Mouse (Mus musculus) C2C12 (cell line): ENCODE data around the gene Gm13119. TPM values are rescaled to one million over a fixed set of nuclear protein-coding genes. Genes with fewer than 3 reads are reported as not detected.
"Not testable (repeated sequence)": the region's sequence is repeated elsewhere in the genome, so short reads cannot be mapped to it uniquely, and the experiment has no call there.

Source experiments
- H3K27me3 ChIP-seq: one replicate; pipeline ENCODE4 v1.6.1; 2011; ENCODE audit not compliant: control insufficient read depth, insufficient read depth, insufficient read length
- H3K36me3 ChIP-seq: one replicate; pipeline ENCODE4 v1.6.1; 2011; ENCODE audit not compliant: control insufficient read depth, insufficient read depth
- H3K4me3 ChIP-seq: one replicate; pipeline ENCODE4 v1.5.1; 2011; ENCODE audit warnings: mild to moderate bottlenecking, control low read depth; ENCODE audit not compliant: poor library complexity, insufficient read depth, severe bottlenecking
- H3K79me2 ChIP-seq: one replicate; pipeline ENCODE4 v1.6.1; 2011; ENCODE audit not compliant: control insufficient read depth, insufficient read depth
- H3K79me3 ChIP-seq: one replicate; pipeline ENCODE4 v1.6.1; 2011; ENCODE audit warnings: low read depth, control low read depth
- H3ac ChIP-seq: one replicate; pipeline ENCODE3; 2011; ENCODE audit warnings: low read depth; ENCODE audit not compliant: control insufficient read depth, insufficient read length
- CEBPB ChIP-seq: IDR thresholded peaks from one replicate; pipeline ENCODE4 v1.6.1; 2011; ENCODE audit warnings: low read depth, mild to moderate bottlenecking, control low read depth, moderate library complexity
- CTCF ChIP-seq: IDR thresholded peaks from one replicate; pipeline ENCODE4 v1.5.1; 2011; ENCODE audit not compliant: control insufficient read depth, insufficient read depth, insufficient read length
- FOSL1 ChIP-seq: IDR thresholded peaks from one replicate; pipeline ENCODE4 v1.8.0; 2011; ENCODE audit warnings: mild to moderate bottlenecking, low read length; ENCODE audit not compliant: poor library complexity, insufficient read depth, severe bottlenecking
- MAX ChIP-seq: IDR thresholded peaks from one replicate; pipeline ENCODE4 v1.6.1; 2011; ENCODE audit warnings: mild to moderate bottlenecking, control low read depth
- MYOD1 ChIP-seq: IDR thresholded peaks from one replicate; pipeline ENCODE4 v1.6.1; 2011; ENCODE audit warnings: low read depth; ENCODE audit not compliant: control insufficient read depth, insufficient read length
- MYOG ChIP-seq: IDR thresholded peaks from one replicate; pipeline ENCODE4 v1.6.1; 2011; ENCODE audit not compliant: control insufficient read depth, insufficient read length; ENCODE audit errors: extremely low read depth
- USF1 ChIP-seq: IDR thresholded peaks from one replicate; pipeline ENCODE4 v1.6.1; 2011; ENCODE audit warnings: low read depth, mild to moderate bottlenecking, control low read depth, moderate library complexity
- long read RNA-seq, 2 experiments: library from polyadenylated mRNA; unstranded; transcript quantifications; one replicate each; pipeline ENCODE4 v2.0.0; 2019 to 2020
- polyA plus RNA-seq: library from polyadenylated mRNA; unstranded; fragments of >200 nt; fragmentation: generic; extraction: Trizol; gene quantifications from one replicate; pipeline ENCODE4 v1.2.1, GENCODE M21; 2012; ENCODE audit warnings: missing spikeins

The Gm13119 gene
- 0.05 TPM for polyA plus RNA-seq
- long read RNA-seq, experiment 1, result 0 reads
- long read RNA-seq, experiment 2, result 0 reads

GRCm38 (mm10) chr4:144357642-144358041, at the start of gene Gm13119:
Gm13119 (plus strand) TSS chr4:144357942.
- not testable (repeated sequence) for H3K4me3 ChIP-seq, H3K79me3 ChIP-seq, H3ac ChIP-seq, H3K36me3 ChIP-seq, H3K27me3 ChIP-seq, H3K79me2 ChIP-seq

GRCm38 (mm10) chr4:144312666-144313460, 44.9 kb upstream of the Gm13119 start:
- not testable (repeated sequence) for H3K27me3 ChIP-seq, H3K36me3 ChIP-seq, H3K79me2 ChIP-seq, H3K79me3 ChIP-seq, H3ac ChIP-seq, H3K4me3 ChIP-seq

GRCm38 (mm10) chr4:144329949-144330348, 27.8 kb upstream of the Gm13119 start, which contains the start of gene Gm13128:
Gm13128 (plus strand) TSS chr4:144330249.
- H3K79me2 ChIP-seq, H3K79me3 ChIP-seq: not testable (repeated sequence)

GRCm38 (mm10) chr4:144335856-144336255, 21.9 kb upstream of the Gm13119 start:
- not testable (repeated sequence) for H3ac ChIP-seq, H3K27me3 ChIP-seq, H3K36me3 ChIP-seq, H3K79me3 ChIP-seq, H3K79me2 ChIP-seq, H3K4me3 ChIP-seq

More at GRCm38 (mm10) chr4:144329949-144330348, 27.8 kb upstream of the Gm13119 start, which contains the start of gene Gm13128:
- not testable (repeated sequence) for H3ac ChIP-seq, H3K36me3 ChIP-seq, H3K4me3 ChIP-seq, H3K27me3 ChIP-seq

GRCm38 (mm10) chr4:144377911-144378310, 20.2 kb downstream of the Gm13119 start, which contains the start of gene Pramef20:
Pramef20 (minus strand) TSS chr4:144377933.
- Histone ChIP-seq H3ac (no peak within 1 kb of the TSS), H3K79me2 (no peaks in the 10 kb centered on the region), H3K27me3 (no peaks in the 10 kb centered on the region), H3K79me3 (no peaks in the 10 kb centered on the region), H3K4me3 (no peak within 1 kb of the TSS), H3K36me3 (no peaks in the 10 kb centered on the region)
- TF ChIP-seq FOSL1 (no peak), CTCF (no peak), MAX (no peak), USF1 (no peak), CEBPB (no peak), MYOD1 (no peak), MYOG (no peak)

- Histone ChIP-seq H3K4me3 (no peak overlapping the region), H3K79me2 (no peaks in the 10 kb centered on the region), H3K27me3 (no peaks in the 10 kb centered on the region), H3ac (no peak overlapping the region), H3K36me3 (no peaks in the 10 kb centered on the region), H3K79me3 (no peaks in the 10 kb centered on the region)
- no peak for TF ChIP-seq USF1
- TF ChIP-seq CTCF, result no peak
Observed at GRCm38 (mm10) chr4:144396316-144396715, 38.6 kb downstream of the Gm13119 start.

- TF ChIP-seq FOSL1 (no peak), CTCF (no peak), CEBPB (no peak), MYOG (no peak), MYOD1 (no peak), MAX (no peak), USF1 (no peak)
- Histone ChIP-seq H3ac (no peak overlapping the region), H3K27me3 (no peaks in the 10 kb centered on the region), H3K79me2 (no peaks in the 10 kb centered on the region), H3K36me3 (no peaks in the 10 kb centered on the region), H3K4me3 (no peak overlapping the region), H3K79me3 (no peaks in the 10 kb centered on the region)
Observed at GRCm38 (mm10) chr4:144402712-144403111, 45.0 kb downstream of the Gm13119 start.
